Mouse (Mus musculus): ENCODE data around the gene Selenbp2.
"Not testable (repeated sequence)": the region's sequence is repeated elsewhere in the genome, so short reads cannot be mapped to it uniquely, and the experiment has no call there.

Selenbp2 gene

GRCm38 (mm10) chr3:94693329-94693825 is at the start of gene Selenbp2:
Selenbp2 (plus strand) TSS chr3:94693556.
- in situ Hi-C loops (cut with MboI, MseI) = loop anchor here in 1 of 2 experiments (5.0 kb wide), 1 partner anchor 239 kb away; the partner anchor contains the start of gene Selenbp1

GRCm38 (mm10) chr3:94648755-94649590 is 44.4 kb upstream of the Selenbp2 start:
- in situ Hi-C loops (cut with MboI, MseI) = no loop called here

GRCm38 (mm10) chr3:94650409-94650808 is 42.9 kb upstream of the Selenbp2 start:
- in situ Hi-C loops (cut with MboI, MseI) = no loop called here

- in situ Hi-C loops (cut with MboI, MseI) = not testable (repeated sequence)
Observed at GRCm38 (mm10) chr3:94653967-94654366, 39.4 kb upstream of the Selenbp2 start.

- in situ Hi-C loops (cut with MboI, MseI) = loop anchor here in 1 of 2 experiments (5.0 kb wide), 1 partner anchor 99 kb away; no protein-coding TSS in a partner anchor
Observed at GRCm38 (mm10) chr3:94657852-94658739, 35.3 kb upstream of the Selenbp2 start.

GRCm38 (mm10) chr3:94658740-94659095 is 34.6 kb upstream of the Selenbp2 start, which contains the start of gene Tuft1:
Tuft1 (minus strand) TSS chr3:94658872.
- in situ Hi-C loops (cut with MboI, MseI) = loop anchor here in 1 of 2 experiments (5.0 kb wide), 1 partner anchor 99 kb away; no protein-coding TSS in a partner anchor

- in situ Hi-C loops (cut with MboI, MseI) = loop anchor here in 1 of 2 experiments (5.0 kb wide), 1 partner anchor 98 kb away; no protein-coding TSS in a partner anchor
Observed at GRCm38 (mm10) chr3:94659142-94659748, 34.1 kb upstream of the Selenbp2 start.

GRCm38 (mm10) chr3:94660841-94661240 is 32.5 kb upstream of the Selenbp2 start:
- in situ Hi-C loops (cut with MboI, MseI) = loop anchor here in 1 of 2 experiments (5.0 kb wide), 2 partner anchors 39 to 101 kb away; no protein-coding TSS in a partner anchor

- in situ Hi-C loops (cut with MboI, MseI) = not testable (repeated sequence)
Observed at GRCm38 (mm10) chr3:94665060-94665802, 28.1 kb upstream of the Selenbp2 start.

GRCm38 (mm10) chr3:94665896-94666295 is 27.5 kb upstream of the Selenbp2 start:
- in situ Hi-C loops (cut with MboI, MseI) = not testable (repeated sequence)

GRCm38 (mm10) chr3:94675101-94675500 is 18.3 kb upstream of the Selenbp2 start:
- in situ Hi-C loops (cut with MboI, MseI) = not testable (repeated sequence)

GRCm38 (mm10) chr3:94679351-94679841 is 14.0 kb upstream of the Selenbp2 start:
- in situ Hi-C loops (cut with MboI, MseI) = no loop called here

- in situ Hi-C loops (cut with MboI, MseI) = not testable (repeated sequence)
Observed at GRCm38 (mm10) chr3:94680032-94680431, 13.3 kb upstream of the Selenbp2 start.

GRCm38 (mm10) chr3:94680783-94681182 is 12.6 kb upstream of the Selenbp2 start:
- in situ Hi-C loops (cut with MboI, MseI) = no loop called here

- in situ Hi-C loops (cut with MboI, MseI) = no loop called here
Observed at GRCm38 (mm10) chr3:94683646-94684045, 9.7 kb upstream of the Selenbp2 start.

- in situ Hi-C loops (cut with MboI, MseI) = not testable (repeated sequence)
Observed at GRCm38 (mm10) chr3:94685989-94686772, 7.2 kb upstream of the Selenbp2 start.

- in situ Hi-C loops (cut with MboI, MseI) = not testable (repeated sequence)
Observed at GRCm38 (mm10) chr3:94688698-94689097, 4.7 kb upstream of the Selenbp2 start.

GRCm38 (mm10) chr3:94689195-94689594 is 4.2 kb upstream of the Selenbp2 start:
- in situ Hi-C loops (cut with MboI, MseI) = not testable (repeated sequence)

- in situ Hi-C loops (cut with MboI, MseI) = loop anchor here in 1 of 2 experiments (5.0 kb wide), 1 partner anchor 242 kb away; the partner anchor contains the start of gene Selenbp1
Observed at GRCm38 (mm10) chr3:94690162-94690561, 3.2 kb upstream of the Selenbp2 start.

All from T-helper 17 cell (primary cell).